Mouse (Mus musculus) right cerebral cortex, adult 18-20 months (tissue): Measurements from ENCODE around the gene Mfsd12.

Experiments
- DNase-seq: peaks from one replicate; pipeline ENCODE4 v3.0.0; 2022; ENCODE audit warnings: mixed read lengths

Mfsd12 gene

GRCm38 (mm10) chr10:81356991-81357844, at the start of gene Mfsd12:
Gene Mfsd12 (plus strand): TSS chr10:81357491.
- peak; percentile 93 for DNase-seq

GRCm38 (mm10) chr10:81309571-81309970, 47.7 kb upstream of the Mfsd12 start:
- no peak for DNase-seq

- DNase-seq = no peak
Observed at GRCm38 (mm10) chr10:81313581-81313980, 43.7 kb upstream of the Mfsd12 start.

GRCm38 (mm10) chr10:81314201-81314600, 43.1 kb upstream of the Mfsd12 start:
- DNase-seq = no peak

- no peak for DNase-seq
Observed at GRCm38 (mm10) chr10:81315587-81315986, 41.7 kb upstream of the Mfsd12 start.

- DNase-seq = no peak
Observed at GRCm38 (mm10) chr10:81316338-81317060, 40.8 kb upstream of the Mfsd12 start.

DNA sequence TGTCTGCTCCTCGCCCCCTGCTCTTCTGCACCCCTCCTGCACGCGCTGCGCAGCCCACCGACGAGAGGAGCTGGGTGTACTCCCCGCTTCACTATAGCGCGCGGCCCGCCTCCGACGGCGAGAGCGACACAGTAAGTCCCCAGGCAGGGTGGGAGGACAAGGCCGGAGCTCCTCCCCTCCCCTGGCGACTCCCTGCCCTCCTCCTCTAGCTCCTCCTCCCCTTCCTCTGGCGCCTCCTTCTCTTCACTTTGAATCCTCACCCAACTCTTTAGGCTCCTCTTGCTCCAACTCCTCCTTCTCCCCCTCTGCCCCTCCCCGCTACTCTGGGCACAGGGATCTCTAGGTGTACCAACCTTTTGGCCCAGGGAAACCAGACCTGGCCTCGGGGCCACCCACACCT, 40.0 kb upstream of the Mfsd12 start:
- no peak for DNase-seq

GRCm38 (mm10) chr10:81318589-81319329, 38.5 kb upstream of the Mfsd12 start:
- DNase-seq = no peak

DNA sequence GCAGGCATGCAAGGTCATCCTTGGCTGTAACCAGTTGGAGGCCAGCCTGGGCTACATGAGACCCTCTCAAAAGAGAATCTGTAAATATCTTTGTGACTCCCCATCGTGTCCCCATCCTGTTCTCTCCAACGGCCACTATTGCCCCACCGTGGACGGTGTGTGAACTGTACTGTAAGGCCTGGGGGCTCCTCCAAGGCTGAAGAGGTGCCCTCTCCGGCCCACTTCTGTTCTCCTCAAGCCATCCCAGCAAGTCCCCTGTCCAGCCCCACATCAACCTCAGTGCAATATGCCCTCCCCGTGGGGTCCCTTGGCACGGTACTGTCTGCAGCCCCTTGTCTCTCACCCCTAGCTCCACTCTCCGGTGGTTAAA, 38.0 kb upstream of the Mfsd12 start:
- no peak for DNase-seq

DNA sequence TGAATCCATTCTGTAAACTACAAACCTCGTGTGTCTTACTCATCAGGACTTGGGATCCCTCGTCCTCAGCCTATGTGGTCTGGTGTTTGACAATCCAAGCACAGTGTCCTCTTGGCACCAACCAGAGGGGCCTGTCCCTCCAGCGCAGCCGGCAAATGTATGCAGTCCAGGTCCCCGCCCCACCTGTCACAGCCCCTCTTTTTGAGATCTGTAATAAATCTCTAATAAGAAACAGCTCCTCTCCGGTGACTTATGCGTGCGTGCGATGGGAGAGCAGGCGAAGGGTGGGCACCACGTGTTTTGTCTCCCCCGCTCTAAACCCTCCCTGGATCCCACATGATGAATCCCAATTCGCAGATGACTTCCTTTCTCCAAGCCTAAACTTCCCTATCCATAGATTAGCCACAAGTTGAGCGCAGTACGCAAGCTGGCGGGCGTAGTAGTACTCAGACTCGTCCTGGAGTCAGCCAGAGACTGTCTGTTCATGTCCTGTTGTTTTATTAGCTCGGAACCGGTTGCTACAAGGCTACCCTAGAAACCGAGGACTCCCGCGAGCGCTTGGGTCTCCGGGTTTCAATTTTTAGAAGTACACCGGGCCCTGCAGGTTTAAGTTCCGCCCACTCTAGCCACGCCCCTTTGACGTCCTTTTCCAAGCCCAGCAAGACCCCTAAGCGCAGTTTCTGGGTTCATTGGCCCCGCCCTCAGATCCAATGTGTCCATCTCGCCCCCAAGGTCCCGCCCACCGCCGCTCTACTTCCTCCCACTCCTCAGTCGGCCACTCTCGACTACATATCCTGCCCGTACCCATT, 37.3 kb upstream of the Mfsd12 start:
- DNase-seq = no peak

GRCm38 (mm10) chr10:81320550-81321347, 36.5 kb upstream of the Mfsd12 start, which contains the start of gene Cactin:
Gene Cactin (plus strand): TSS chr10:81321103.
- DNase-seq = peak; percentile 100

DNA sequence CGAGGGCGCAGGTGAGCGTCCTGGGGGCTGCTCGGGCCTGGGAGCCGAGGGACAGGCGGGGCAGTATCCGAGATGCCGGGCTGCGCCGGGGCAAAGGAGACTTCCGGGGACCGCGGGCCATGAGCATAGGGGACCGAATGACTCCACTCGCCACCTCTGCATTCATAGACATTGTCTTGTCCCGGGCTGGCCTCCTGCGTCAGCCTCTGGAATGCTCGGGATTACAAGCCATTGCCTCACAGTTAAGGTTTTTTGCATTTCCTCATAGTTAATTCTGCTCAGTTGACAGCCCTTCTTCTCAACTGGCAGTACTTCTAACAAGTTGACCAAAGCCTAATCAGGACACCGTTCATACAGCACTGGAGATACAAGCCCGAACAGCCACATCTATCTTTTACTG, 35.9 kb upstream of the Mfsd12 start:
- DNase-seq = no peak

- DNase-seq = no peak
Observed at GRCm38 (mm10) chr10:81322444-81322843, 34.8 kb upstream of the Mfsd12 start.

GRCm38 (mm10) chr10:81323141-81323775, 34.0 kb upstream of the Mfsd12 start:
- no peak for DNase-seq

DNA sequence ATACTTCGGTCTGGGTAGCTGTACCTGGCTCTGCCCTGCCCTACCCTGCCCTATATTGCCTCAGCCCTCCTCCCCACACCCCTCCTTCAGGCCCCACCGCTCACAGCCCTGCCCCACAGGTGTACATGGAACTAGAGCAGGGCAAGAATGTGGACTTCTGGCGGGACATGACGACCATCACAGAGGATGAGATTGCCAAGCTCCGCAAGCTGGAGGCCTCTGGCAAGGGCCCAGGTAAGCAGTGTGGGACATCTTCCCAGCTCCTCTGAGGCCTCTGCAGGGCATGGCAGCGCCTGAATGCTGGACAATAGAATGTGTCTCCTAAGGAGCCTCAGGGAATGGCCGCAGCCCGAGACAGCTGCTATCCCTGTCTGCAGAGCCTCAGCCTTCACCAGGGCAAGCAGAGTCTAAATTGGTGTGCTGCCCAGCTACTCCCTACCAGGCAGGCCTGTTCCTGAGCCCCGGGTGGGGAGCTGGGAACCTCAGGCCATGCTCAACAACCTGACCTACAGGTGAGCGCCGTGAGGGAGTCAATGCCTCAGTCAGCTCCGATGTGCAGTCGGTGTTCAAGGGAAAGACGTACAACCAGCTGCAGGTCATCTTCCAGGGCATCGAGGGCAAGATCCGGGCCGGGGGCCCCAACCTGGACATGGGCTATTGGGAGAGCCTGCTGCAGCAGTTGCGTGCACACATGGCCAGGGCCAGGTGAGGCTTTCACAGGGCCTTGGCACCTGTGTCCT, 33.3 kb upstream of the Mfsd12 start:
- no peak for DNase-seq

DNA sequence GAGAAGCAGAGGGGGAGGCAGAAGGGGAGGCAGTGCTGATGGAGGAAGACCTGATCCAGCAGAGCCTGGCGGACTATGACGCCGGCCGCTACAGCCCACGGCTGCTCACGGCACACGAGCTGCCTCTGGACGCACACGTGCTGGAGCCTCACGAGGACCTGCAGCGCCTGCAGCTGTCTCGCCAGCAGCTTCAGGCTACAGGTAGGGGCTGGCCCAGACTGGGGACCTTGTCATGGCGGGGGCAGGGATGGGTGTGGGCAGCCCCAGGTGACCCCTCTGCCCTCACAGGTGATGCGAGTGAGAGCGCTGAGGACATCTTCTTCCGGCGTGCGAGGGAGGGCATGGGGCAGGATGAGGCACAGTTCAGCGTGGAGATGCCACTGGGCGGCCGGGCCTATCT, 32.1 kb upstream of the Mfsd12 start:
- DNase-seq = no peak

- no peak for DNase-seq
Observed at GRCm38 (mm10) chr10:81325781-81326180, 31.5 kb upstream of the Mfsd12 start.

DNA sequence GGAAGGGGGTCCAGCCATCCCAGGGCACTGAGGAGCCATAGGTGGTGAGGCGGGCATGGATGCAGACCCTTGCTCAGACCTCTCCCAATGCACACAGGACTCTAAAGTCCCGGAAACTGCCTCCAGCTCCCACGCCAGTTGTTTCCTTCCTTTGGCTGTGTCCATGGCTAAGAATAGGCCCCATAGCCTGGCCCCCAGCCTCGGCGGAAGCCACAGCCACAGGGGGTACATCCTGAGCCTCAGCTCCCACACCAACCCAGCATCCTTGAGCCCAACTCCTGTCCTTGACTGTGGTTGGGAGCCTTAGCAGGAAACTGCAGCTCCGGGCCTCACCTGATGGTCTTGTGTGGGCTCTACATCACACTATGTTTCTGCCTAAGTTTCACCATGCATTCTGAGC, 30.4 kb upstream of the Mfsd12 start:
- DNase-seq = no peak

DNA sequence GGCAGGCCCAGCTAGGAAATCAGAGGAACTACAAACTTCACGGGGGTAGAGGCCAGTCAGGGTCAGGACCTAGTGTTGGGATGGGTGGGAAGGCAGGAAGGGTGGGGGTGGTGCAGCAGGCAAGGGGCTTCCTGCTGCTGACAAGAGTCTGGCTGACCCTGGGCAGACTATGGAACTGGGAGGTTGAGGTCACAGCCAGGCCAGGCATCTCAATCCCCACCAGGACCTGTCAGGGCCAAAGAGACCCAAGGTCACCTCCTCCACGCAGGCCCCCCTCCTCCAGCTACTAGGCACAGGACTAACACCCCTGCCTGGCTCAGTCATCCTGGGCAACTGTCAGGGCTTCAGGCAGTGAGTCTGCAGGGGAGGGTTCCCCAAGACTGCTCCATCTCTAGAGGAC, 29.3 kb upstream of the Mfsd12 start:
- DNase-seq = no peak

DNA sequence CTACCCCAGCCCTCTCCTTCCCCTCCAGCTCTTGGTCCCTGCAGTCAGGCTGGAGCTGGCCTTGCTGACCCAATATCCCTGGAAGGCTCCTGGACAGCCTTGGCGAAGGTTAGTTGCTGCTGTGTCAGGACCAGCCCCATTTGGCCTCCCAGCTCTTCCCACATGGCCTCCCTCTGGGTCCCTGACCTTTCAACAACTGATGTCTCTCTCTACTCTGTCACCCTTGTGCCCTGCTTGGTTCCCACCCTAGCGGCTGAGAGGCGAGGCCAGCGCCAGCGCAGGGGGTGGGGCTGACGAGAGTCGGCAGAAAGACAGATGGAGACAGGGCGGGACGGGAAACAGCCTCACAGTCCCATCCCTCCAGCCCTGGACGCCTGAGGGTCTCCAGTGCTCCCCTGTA, 28.9 kb upstream of the Mfsd12 start, which contains the start of gene Tbxa2r:
Tbxa2r (plus strand) TSS at position 346 of the 400 bp plus-strand sequence.
- DNase-seq = no peak
